Mouse (Mus musculus): ENCODE data around the gene Cabp1.
"Not testable (repeated sequence)": the region's sequence is repeated elsewhere in the genome, so short reads cannot be mapped to it uniquely, and the experiment has no call there.

Gene Cabp1

DNA sequence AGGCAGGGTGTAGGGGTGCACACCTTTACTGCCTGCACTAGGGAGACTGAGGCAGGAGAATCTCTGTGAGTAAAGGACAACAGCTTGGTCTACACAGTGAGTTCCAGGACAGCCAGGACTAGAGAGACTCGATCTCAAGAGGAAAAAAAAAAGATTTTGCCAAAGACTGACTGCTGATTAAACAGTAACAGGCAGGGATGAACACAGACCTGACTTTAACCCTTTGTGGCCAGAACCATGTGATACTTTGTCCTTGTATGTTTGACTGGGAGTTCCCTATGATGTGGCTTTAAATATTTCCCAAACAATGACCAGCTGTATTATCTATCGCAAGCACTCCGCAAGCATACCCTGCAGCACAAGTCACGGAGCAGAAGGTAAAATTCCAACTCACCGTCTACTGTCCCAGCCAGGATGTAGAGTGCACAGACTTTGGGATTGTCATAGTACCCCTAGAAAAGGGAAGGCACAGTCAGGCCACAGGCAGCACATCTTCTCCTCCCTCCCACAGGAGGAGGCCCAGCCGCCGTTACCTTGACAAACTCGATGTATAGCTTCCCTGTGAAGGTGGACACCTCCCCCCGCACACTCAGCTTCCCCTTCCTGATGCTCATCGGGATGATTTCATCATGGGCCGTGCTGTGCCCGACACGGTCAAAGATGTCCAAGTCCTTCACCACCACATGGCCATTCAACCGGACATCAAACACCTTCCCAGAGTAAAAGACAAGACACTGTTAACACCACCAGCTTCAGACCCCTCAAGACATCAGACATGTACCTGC is 44.3 kb downstream of the Cabp1 start:
- DNase-seq = no peak

DNA sequence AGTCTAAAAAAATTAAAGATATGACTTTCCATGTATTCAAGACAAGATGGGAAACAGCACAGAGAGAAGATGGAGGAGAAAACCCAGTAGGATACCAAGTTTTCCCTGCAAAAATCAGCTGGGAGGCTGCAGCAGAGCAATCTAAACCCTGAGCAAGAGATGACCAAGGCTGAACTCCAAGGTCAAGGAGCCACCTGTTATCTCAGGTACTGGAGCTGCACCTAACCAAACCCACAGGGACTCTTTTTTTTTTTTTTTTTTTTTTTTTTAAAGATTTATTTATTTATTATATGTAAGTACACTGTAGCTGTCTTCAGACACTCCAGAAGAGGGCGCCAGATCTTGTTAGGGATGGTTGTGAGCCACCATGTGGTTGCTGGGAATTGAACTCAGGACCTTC is 45.3 kb downstream of the Cabp1 start:
- DNase-seq = not testable (repeated sequence)

- DNase-seq = no peak
These were observed 45.8 kb downstream of the Cabp1 start for GRCm38 (mm10) chr5:115148378-115148777.

DNA sequence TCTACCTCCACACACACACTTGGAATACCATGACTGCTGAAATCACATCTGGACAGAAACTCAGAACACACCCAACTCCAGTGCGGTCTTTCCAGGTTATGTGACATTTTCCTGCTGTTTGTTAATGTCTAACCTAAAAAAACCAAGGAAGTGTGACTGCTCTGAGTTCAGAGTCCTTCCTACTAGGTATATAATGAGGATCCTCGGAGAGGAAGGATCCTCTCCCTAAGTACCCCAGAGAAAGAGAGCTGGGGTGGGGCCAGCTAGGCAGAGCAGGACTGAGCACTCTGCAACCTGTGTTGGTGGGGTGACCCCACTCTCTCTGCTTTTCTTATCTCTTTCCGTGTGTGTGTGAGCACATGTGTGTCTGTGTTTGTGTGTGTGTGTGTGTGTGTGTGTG is 46.8 kb downstream of the Cabp1 start:
- no peak for DNase-seq

GRCm38 (mm10) chr5:115146747-115147130 is 47.4 kb downstream of the Cabp1 start:
- no peak for DNase-seq

DNA sequence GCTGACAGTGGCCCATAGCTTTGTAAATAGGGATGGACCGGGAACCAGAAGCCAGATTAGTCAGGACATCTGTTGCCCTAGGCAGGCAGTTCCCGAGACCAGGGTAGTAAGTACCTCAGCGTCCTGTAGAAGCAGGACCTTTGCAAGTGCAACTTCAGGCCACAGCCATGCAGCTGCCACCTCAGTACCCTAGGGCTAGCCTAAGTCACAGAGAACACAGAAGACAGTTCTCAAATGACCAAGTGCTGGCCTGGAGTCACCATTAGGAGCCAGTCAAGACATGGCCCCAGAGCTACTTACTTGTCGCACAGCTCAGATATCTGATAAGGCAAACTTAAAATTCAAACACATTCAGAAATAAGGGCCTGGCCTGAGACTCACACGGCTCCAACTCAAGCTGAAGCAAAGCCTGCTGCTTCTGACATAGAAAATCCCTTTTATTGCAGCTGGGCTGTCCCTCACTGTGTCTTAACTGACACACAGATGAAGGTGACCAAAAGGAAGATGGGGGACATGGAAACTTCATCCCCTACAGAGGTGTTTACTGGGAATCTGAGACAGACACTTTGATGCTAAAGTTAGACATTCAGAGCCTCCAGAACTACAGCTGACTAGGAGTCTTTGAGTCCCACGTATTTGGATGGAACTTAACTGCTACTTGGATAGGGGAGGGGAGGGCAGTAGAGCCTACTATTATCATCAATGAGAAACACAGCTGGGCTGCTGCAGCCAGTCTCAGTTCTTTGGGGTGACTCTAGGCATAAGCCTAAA is 48.0 kb downstream of the Cabp1 start:
- DNase-seq = no peak

GRCm38 (mm10) chr5:115145253-115145968 is 48.8 kb downstream of the Cabp1 start:
- DNase-seq = no peak

DNA sequence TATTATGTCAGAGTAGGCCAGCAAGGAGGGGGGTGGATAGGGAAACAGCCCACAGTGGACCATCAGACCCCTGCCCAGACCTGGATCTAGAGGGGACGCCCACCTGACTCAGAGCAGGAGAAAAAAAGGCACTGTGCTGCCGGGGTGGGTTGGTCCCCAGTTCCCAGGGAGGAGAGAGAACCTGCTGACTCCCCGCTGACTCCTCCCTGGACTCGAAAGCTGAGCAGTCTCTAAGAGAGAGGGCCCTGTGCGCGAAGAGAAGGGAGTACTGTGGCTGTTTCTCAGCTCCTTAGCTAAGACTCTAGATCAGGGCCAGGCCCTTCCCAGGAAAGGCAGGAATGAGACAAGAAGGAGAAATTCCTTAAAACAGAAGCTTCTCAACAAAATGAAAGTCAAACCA is 49.7 kb downstream of the Cabp1 start:
- no peak for DNase-seq

DNA sequence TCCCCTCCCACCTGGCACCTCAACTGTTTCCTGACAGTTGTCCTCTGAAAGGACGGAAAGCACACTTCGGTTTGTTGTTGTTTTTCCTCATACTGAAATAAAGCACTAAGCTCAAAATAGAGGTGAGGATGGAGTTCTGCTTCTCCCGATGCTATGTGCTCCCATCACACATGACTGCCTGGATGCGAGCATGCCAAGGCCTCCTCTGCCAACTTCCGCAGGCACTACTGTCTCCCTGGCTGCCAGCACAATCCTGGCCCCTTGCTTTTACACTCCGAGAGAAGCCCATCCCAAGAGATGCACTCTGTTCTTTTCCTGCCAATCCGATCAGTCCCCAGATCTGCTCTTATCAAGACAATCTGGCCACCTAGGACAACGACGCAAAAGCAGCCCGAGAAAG is 50.6 kb downstream of the Cabp1 start:
- DNase-seq = no peak

DNA sequence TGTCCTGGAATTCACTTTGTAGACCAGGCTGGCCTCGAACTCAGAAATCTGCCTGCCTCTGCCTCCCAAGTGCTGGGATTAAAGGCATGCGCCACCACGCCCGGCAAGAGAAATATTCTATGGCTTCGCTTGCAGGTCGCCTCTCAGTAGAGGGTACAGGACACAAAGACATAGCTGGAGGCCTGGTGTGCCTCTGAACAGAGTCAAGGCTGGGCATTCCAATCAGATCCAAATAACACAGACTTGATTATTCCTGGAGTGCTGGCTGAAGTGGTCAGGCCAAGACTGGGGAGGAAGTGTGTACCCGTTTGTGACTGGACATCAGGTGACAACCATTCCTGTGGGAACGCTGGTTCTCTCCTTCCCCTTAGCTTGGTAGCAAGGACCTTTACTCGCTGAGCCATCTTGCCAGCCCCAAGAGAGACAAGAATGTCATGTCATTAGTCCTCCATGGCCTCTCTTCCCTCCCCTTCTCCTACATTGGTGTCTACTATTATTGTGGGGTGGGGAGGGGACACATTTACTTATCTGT is 51.9 kb downstream of the Cabp1 start:
- no peak for DNase-seq

DNA sequence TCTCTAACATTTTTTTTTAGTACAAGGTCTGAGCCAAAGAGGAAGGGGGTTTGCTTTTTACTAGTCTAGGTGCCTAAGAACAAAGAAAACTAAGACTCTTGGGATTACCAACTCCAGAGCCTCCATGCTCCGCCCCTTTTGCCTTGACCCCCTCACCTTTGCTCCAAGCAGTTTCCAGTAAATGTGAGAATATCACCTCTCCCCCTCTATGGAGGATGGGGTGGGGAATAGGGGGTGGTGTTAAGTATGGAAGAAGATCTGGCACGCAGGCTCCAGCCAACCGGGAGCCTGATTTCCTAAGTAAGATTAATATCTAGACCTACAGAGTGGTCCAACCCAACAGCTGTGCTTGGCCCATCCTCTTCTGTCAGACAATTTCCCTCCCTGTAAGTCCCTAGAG is 53.5 kb downstream of the Cabp1 start:
- DNase-seq = no peak

DNA sequence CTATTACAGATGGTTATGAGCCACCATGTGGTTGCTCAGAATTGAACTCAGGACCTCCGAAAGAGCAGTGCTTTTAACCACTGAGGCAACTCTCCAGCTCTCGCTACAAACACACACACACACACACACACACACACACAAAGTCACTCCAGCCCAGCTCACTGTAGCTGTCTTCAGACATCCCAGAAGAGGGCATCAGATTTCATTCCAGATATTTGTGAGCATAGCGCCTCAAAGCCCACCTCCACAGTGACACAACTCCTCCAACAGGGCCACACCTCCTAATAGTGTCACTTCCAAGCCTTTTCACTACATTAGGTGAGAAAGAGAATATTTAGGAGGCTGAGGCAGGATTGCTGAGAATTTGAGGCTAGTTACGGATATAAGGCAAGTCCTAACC is 55.1 kb downstream of the Cabp1 start:
- DNase-seq = no peak

- DNase-seq = peak; percentile 90
These were observed 59.7 kb downstream of the Cabp1 start, which contains the start of gene Unc119b for GRCm38 (mm10) chr5:115134234-115135165. Gene Unc119b, minus strand, starts transcription at chr5:115134975.

DNA sequence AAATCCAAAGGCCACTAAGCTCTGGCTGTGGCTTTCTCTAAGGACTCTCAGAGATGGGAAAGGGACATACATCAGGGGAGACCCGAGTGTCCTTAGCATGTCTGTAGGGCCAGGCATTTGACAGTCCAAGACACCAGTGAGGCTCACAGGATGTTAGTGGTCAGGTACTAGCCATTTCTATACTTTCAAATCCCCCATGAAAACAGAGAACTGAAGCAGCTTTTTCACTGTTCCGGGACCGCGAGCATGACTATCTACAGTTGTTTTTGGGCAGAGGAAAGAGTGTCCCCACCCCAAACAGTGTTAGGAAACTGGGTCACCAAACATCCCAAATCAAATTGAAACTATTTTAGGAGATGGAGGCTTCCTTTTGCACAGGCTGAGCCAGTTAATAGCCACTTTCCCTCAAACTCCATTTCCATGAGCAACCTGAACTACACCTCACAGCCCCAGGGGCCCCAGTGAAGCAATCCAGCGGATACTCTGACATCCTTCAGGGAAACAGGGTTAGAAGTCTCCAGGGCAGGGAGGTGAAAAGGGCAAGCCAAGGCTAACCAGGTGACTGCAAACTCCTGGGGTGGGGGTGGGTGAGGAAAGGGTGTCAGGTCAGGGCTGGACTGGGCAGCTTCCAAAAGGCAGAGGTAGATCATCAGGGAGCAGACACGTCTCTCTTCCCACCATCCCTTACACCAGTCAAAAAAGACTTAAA is 60.7 kb downstream of the Cabp1 start:
- DNase-seq = no peak

DNA sequence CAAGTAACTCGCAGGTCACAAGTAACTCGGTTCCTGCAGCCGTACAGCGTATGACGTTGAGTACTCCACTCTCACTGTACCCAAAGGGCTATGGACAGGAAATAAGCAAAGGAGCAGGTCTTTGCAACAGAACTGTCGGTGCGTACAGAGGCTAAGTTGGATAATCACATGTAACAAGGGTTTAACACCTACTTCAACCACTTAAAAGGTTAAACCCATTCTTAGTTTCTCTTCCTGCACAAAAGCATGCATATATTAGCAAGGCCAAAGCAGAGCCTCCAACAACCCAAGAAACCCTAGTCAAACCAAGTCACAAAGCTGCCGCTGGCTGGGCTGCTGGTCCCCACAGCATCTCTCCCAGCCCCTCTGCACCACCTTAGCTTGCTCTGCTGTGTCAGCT is 61.7 kb downstream of the Cabp1 start:
- no peak for DNase-seq

DNA sequence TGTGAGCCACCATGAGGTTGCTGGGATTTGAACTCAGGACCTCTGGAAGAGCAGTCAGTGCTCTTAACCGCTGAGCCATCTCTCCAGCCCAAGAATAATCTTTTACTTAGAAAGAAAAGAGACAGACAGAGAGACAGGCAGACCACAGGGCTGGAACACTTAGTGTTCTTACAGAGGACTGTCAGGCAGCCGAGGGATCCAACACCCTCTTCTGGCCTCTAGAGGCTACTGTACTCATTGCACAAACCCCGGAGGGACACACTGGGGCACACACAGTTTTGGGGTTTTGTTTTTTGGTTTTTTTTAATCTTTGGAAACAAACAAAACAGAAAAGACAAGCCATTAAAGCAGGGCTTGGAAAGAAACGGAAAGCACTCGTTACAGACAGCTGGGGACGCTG is 64.9 kb downstream of the Cabp1 start:
- DNase-seq = no peak

- DNase-seq = no peak
These were observed 66.6 kb downstream of the Cabp1 start for GRCm38 (mm10) chr5:115127421-115128179.

GRCm38 (mm10) chr5:115126578-115127312 is 67.4 kb downstream of the Cabp1 start:
- no peak for DNase-seq

DNA sequence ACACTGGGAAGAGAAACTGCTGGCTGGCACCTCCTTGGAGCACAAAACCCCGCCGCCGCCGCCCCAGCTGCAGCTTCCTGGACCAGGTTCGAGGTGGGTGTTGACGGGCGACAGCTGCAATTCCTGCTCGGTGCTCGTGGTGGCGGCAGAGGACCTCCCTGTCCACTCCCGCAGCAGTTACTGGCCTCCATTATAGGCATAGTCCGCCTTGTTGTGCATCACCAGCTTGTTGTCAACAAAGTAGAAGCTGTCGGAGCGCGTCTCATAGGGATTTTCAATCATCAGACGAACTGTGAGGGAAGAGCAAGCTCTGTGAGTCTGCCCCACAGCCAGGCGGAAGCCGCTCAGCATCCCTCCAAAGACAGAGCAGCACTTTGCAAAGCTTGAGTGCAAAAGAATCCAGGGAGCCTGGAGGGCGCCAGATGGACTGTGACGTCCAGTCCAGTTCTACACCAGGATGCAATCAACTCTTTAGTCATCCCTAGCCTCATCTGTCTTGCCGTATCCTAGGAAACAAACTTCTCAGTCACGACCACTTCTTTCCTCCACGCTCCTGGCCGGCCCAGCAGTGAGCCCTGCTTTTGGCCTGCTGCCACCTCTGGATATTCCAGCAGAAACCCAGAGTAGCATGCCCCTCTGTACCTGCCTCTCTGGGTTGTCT is 68.8 kb downstream of the Cabp1 start:
- peak; percentile 87 for DNase-seq

DNA sequence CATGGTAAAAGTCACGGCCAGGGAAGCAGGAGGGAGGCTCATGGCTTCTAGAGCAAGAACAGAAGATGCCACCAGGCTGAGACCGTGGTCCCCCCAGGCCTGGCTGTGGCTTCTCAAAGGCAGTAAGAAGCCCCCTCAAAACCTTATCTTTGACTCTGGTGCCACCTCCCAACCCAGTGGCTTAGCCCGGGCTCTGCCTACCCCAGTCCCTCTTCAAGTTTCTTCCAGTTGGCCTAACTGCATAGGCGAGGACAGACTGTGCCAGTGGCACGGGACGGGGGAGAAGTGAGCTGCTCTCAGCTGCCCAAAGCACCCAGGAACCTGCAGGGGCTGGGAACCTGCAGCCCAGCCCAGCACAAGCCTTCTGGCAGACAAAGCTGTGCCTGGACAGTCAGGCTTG is 69.5 kb downstream of the Cabp1 start:
- no peak for DNase-seq
